Mouse (Mus musculus) forebrain, embryonic 10.5 days (tissue): Measurements from ENCODE around the gene Rhoh. TPM values are rescaled to one million over a fixed set of nuclear protein-coding genes. Genes with fewer than 3 reads are reported as not detected.

Experiments used
- DNase-seq: peaks from one replicate; pipeline ENCODE4 v3.0.0-alpha.2; 2017; ENCODE audit warnings: low spot score; ENCODE audit errors: extremely low spot score
- H3K27ac ChIP-seq: fragments of 300-500 bp; sonication (generic); 2 replicates; pipeline ENCODE4 v1.5.1; 2016; ENCODE audit warnings: mild to moderate bottlenecking
- H3K27me3 ChIP-seq: fragments of 300-500 bp; sonication (generic); 2 replicates; pipeline ENCODE4 v1.6.1; 2016; ENCODE audit warnings: mild to moderate bottlenecking; ENCODE audit not compliant: poor library complexity, severe bottlenecking
- H3K36me3 ChIP-seq: fragments of 300-500 bp; sonication (generic); replicated peaks from 2 replicates; pipeline ENCODE4 v1.6.1; 2016; ENCODE audit warnings: mild to moderate bottlenecking, moderate library complexity
- H3K4me1 ChIP-seq: fragments of 300-500 bp; sonication (generic); 2 replicates; pipeline ENCODE4 v1.6.1; 2016
- H3K4me3 ChIP-seq: fragments of 300-500 bp; sonication (generic); 2 replicates; pipeline ENCODE4 v1.5.1; 2016; ENCODE audit warnings: mild to moderate bottlenecking, moderate library complexity
- H3K9me3 ChIP-seq: fragments of 300-500 bp; sonication (generic); 2 replicates; pipeline ENCODE4 v1.6.1; 2016; ENCODE audit warnings: mild to moderate bottlenecking, moderate library complexity
- WGBS: fragments of 180-500 bp; shearing (Covaris S2); methylation state at CpG from one replicate; pipeline ENCODE4 v1.1.7; 2016; 5-methylcytosine and 5-hydroxymethylcytosine counted together
- polyA plus RNA-seq: library from polyadenylated mRNA; unstranded; fragments of >200 nt; fragmentation: Nextera tagmentation; extraction: Ambion mirVana; gene quantifications from 2 replicates; pipeline ENCODE4 v1.2.1, GENCODE M21; 2016

The Rhoh gene
- polyA plus RNA-seq, 1 experiment from 2014 or later: 0.12 TPM

- Histone ChIP-seq H3K4me3 (no peak overlapping the region), H3K9me3 (no peaks in the 10 kb centered on the region), H3K27me3 (no peaks in the 10 kb centered on the region), H3K4me1 (peaks cover 16% of the 10 kb centered on the region), H3K36me3 (no peaks in the 10 kb centered on the region), H3K27ac (no peak overlapping the region)
- 53% methylated on average over 15 of the region's 15 CpGs for WGBS
- no peak for DNase-seq
Measured at GRCm38 (mm10) chr5:65885699-65886443, 24.9 kb downstream of the Rhoh start.

GRCm38 (mm10) chr5:65888102-65888501 lies 27.1 kb downstream of the Rhoh start:
- no peak for DNase-seq
- WGBS: 94% methylated on average over 5 of the region's 5 CpGs

GRCm38 (mm10) chr5:65888998-65889397 lies 28.0 kb downstream of the Rhoh start:
- WGBS: 82% methylated on average over 5 of the region's 5 CpGs
- Histone ChIP-seq H3K27ac (no peak overlapping the region), H3K4me3 (no peak overlapping the region), H3K27me3 (no peaks in the 10 kb centered on the region), H3K36me3 (no peaks in the 10 kb centered on the region), H3K9me3 (no peaks in the 10 kb centered on the region), H3K4me1 (peaks cover 21% of the 10 kb centered on the region)
- DNase-seq: no peak

More at GRCm38 (mm10) chr5:65888102-65888501, 27.1 kb downstream of the Rhoh start:
- Histone ChIP-seq H3K9me3 (no peaks in the 10 kb centered on the region), H3K4me3 (no peak overlapping the region), H3K36me3 (no peaks in the 10 kb centered on the region), H3K27me3 (no peaks in the 10 kb centered on the region), H3K4me1 (peaks cover 21% of the 10 kb centered on the region), H3K27ac (no peak overlapping the region)

- Histone ChIP-seq H3K4me3 (no peak overlapping the region), H3K27me3 (no peaks in the 10 kb centered on the region), H3K27ac (no peak overlapping the region), H3K4me1 (peaks cover 9% of the 10 kb centered on the region; the same call in 1 of the 2 replicates), H3K9me3 (no peaks in the 10 kb centered on the region), H3K36me3 (no peaks in the 10 kb centered on the region)
- no peak for DNase-seq
- WGBS: 79% methylated on average over 14 of the region's 14 CpGs
Measured at GRCm38 (mm10) chr5:65891251-65891826, 30.3 kb downstream of the Rhoh start.

GRCm38 (mm10) chr5:65895121-65895692 lies 34.2 kb downstream of the Rhoh start:
- Histone ChIP-seq H3K36me3 (no peaks in the 10 kb centered on the region), H3K9me3 (no peaks in the 10 kb centered on the region), H3K27ac (no peak overlapping the region), H3K27me3 (no peaks in the 10 kb centered on the region), H3K4me3 (no peak overlapping the region), H3K4me1 (peaks cover 9% of the 10 kb centered on the region; the same call in 1 of the 2 replicates)
- DNase-seq: no peak
- 81% methylated on average over 6 of the region's 6 CpGs for WGBS

- Histone ChIP-seq H3K36me3 (no peaks in the 10 kb centered on the region), H3K27ac (no peak overlapping the region), H3K4me3 (no peak overlapping the region), H3K9me3 (no peaks in the 10 kb centered on the region), H3K27me3 (no peaks in the 10 kb centered on the region), H3K4me1 (peaks cover 9% of the 10 kb centered on the region; the same call in 1 of the 2 replicates)
- 76% methylated on average over 7 of the region's 7 CpGs for WGBS
- DNase-seq: no peak
Measured at GRCm38 (mm10) chr5:65895764-65896163, 34.8 kb downstream of the Rhoh start.

- H3K4me1 ChIP-seq: no peaks in the 10 kb centered on the region
- H3K9me3 ChIP-seq: peaks cover 5% of the 10 kb centered on the region; the same call in 1 of the 2 replicates
- no peaks in the 10 kb centered on the region for H3K36me3 ChIP-seq
- no peak overlapping the region for H3K27ac ChIP-seq
- DNase-seq: no peak
- H3K27me3 ChIP-seq: no peaks in the 10 kb centered on the region
- WGBS: 93% methylated on average over 2 of the region's 2 CpGs
- H3K4me3 ChIP-seq: no peak overlapping the region
Measured at GRCm38 (mm10) chr5:65897731-65898130, 36.7 kb downstream of the Rhoh start.

- DNase-seq: no peak
- H3K4me3 ChIP-seq: no peak overlapping the region
- no peaks in the 10 kb centered on the region for H3K4me1 ChIP-seq
- WGBS: 87% methylated on average over 3 of the region's 3 CpGs
- H3K27ac ChIP-seq: no peak overlapping the region
- H3K9me3 ChIP-seq: peaks cover 14% of the 10 kb centered on the region; the same call in 1 of the 2 replicates
- H3K27me3 ChIP-seq: no peaks in the 10 kb centered on the region
- no peaks in the 10 kb centered on the region for H3K36me3 ChIP-seq
Measured at GRCm38 (mm10) chr5:65898683-65899082, 37.7 kb downstream of the Rhoh start.

- Histone ChIP-seq H3K27me3 (no peaks in the 10 kb centered on the region), H3K9me3 (peaks cover 27% of the 10 kb centered on the region), H3K4me1 (no peaks in the 10 kb centered on the region), H3K27ac (no peak overlapping the region), H3K4me3 (no peak overlapping the region), H3K36me3 (no peaks in the 10 kb centered on the region)
- no peak for DNase-seq
- 87% methylated on average over 6 of the region's 6 CpGs for WGBS
Measured at GRCm38 (mm10) chr5:65900113-65900512, 39.1 kb downstream of the Rhoh start.

- Histone ChIP-seq H3K27ac (no peak overlapping the region), H3K27me3 (no peaks in the 10 kb centered on the region), H3K4me1 (no peaks in the 10 kb centered on the region), H3K9me3 (peaks cover 33% of the 10 kb centered on the region), H3K4me3 (no peak overlapping the region), H3K36me3 (no peaks in the 10 kb centered on the region)
- 77% methylated on average over 7 of the region's 7 CpGs for WGBS
- DNase-seq: no peak
Measured at GRCm38 (mm10) chr5:65900862-65901265, 39.9 kb downstream of the Rhoh start.

- Histone ChIP-seq H3K9me3 (peaks cover 43% of the 10 kb centered on the region), H3K4me1 (no peaks in the 10 kb centered on the region), H3K27me3 (no peaks in the 10 kb centered on the region), H3K27ac (no peak overlapping the region), H3K4me3 (no peak overlapping the region), H3K36me3 (no peaks in the 10 kb centered on the region)
- 94% methylated on average over 10 of the region's 10 CpGs for WGBS
- no peak for DNase-seq
Measured at GRCm38 (mm10) chr5:65901868-65902418, 40.9 kb downstream of the Rhoh start.

- Histone ChIP-seq H3K36me3 (no peaks in the 10 kb centered on the region), H3K27me3 (no peaks in the 10 kb centered on the region), H3K9me3 (peaks cover 47% of the 10 kb centered on the region), H3K4me3 (no peak overlapping the region), H3K4me1 (no peaks in the 10 kb centered on the region), H3K27ac (no peak overlapping the region)
- WGBS: 91% methylated on average over 9 of the region's 9 CpGs
- DNase-seq: no peak
Measured at GRCm38 (mm10) chr5:65902811-65903210, 41.8 kb downstream of the Rhoh start.

- DNase-seq: no peak
- H3K9me3 ChIP-seq: peaks cover 47% of the 10 kb centered on the region
- H3K36me3 ChIP-seq: no peaks in the 10 kb centered on the region
- H3K4me3 ChIP-seq: no peak overlapping the region
- H3K27me3 ChIP-seq: no peaks in the 10 kb centered on the region
- WGBS: 92% methylated on average over 4 of the region's 4 CpGs
- no peaks in the 10 kb centered on the region for H3K4me1 ChIP-seq
- H3K27ac ChIP-seq: no peak overlapping the region
Measured at GRCm38 (mm10) chr5:65904476-65904875, 43.5 kb downstream of the Rhoh start.
